Mouse (Mus musculus) midbrain, embryonic 13.5 days (tissue): ENCODE data around the gene Gadl1. TPM values are rescaled to one million over a fixed set of nuclear protein-coding genes. Genes with fewer than 3 reads are reported as not detected.
A peak's percentile ranks its signal among the peaks of the same experiment; 100 is the strongest.

Experiments used
- ATAC-seq: fragments of 200-750 bp; cut with Nextera tagmentation; 2 replicates; pipeline ENCODE4 v1.8.0; 2017; ENCODE audit warnings: mild to moderate bottlenecking, moderate TSS enrichment, moderate library complexity
- H3K27ac ChIP-seq: fragments of 300-500 bp; sonication (generic); 2 replicates; pipeline ENCODE4 v1.5.1; 2015; ENCODE audit warnings: inconsistent platforms, mild to moderate bottlenecking, moderate library complexity
- H3K27me3 ChIP-seq: fragments of 300-500 bp; sonication (generic); 2 replicates; pipeline ENCODE4 v1.6.1; 2015; ENCODE audit warnings: mild to moderate bottlenecking, inconsistent platforms
- H3K36me3 ChIP-seq: fragments of 300-500 bp; sonication (generic); 2 replicates; pipeline ENCODE4 v1.6.1; 2015; ENCODE audit warnings: mild to moderate bottlenecking, inconsistent platforms
- H3K4me1 ChIP-seq: fragments of 300-500 bp; sonication (generic); replicated peaks from 2 replicates; pipeline ENCODE4 v1.6.1; 2015; ENCODE audit warnings: inconsistent platforms
- H3K4me2 ChIP-seq: fragments of 300-500 bp; sonication (generic); replicated peaks from 2 replicates; pipeline ENCODE4 v1.6.1; 2015; ENCODE audit warnings: moderate library complexity, mild to moderate bottlenecking, inconsistent platforms
- H3K4me3 ChIP-seq: fragments of 300-500 bp; sonication (generic); replicated peaks from 2 replicates; pipeline ENCODE4 v1.5.1; 2015; ENCODE audit warnings: mild to moderate bottlenecking, inconsistent platforms
- H3K9ac ChIP-seq: fragments of 300-500 bp; sonication (generic); replicated peaks from 2 replicates; pipeline ENCODE4 v1.6.1; 2015; ENCODE audit warnings: mild to moderate bottlenecking, inconsistent platforms
- H3K9me3 ChIP-seq: fragments of 300-500 bp; sonication (generic); 2 replicates; pipeline ENCODE4 v1.6.1; 2016; ENCODE audit warnings: mild to moderate bottlenecking, inconsistent platforms
- WGBS: fragments of 180-500 bp; shearing (Covaris S2); methylation state at CpG from one replicate; pipeline ENCODE4 v1.1.7; 2015; 5-methylcytosine and 5-hydroxymethylcytosine counted together
- polyA plus RNA-seq: library from polyadenylated mRNA; unstranded; fragments of >200 nt; fragmentation: Nextera tagmentation; extraction: Ambion mirVana; gene quantifications from 2 replicates; pipeline ENCODE4 v1.2.1, GENCODE M21; 2015

Gene Gadl1
- polyA plus RNA-seq = 0.22 and 0.49 TPM in 2 replicates

GRCm38 (mm10) chr9:115909155-115909554, at the start of gene Gadl1:
Gene Gadl1, plus strand, starts transcription at chr9:115909455.
- no peak for ATAC-seq
- Histone ChIP-seq H3K36me3 (no peaks in the 10 kb centered on the region), H3K4me3 (no peak within 1 kb of the TSS), H3K9me3 (no peaks in the 10 kb centered on the region), H3K27ac (no peak within 1 kb of the TSS), H3K27me3 (no peaks in the 10 kb centered on the region), H3K4me2 (0 out of 2 replicates have a peak within 1 kb of the TSS, but pooled peaks have one; percentile 7), H3K4me1 (0 out of 2 replicates have a peak, but pooled peaks cover 3% of the 10 kb centered on the region), H3K9ac (no peak within 1 kb of the TSS)
- 72% methylated on average over 9 of the region's 9 CpGs for WGBS

- Histone ChIP-seq H3K4me3 (no peak overlapping the region), H3K9me3 (no peaks in the 10 kb centered on the region), H3K4me2 (no peak overlapping the region), H3K4me1 (no peaks in the 10 kb centered on the region), H3K36me3 (no peaks in the 10 kb centered on the region), H3K27ac (no peak overlapping the region), H3K27me3 (no peaks in the 10 kb centered on the region), H3K9ac (no peak overlapping the region)
- ATAC-seq = no peak
- WGBS = 82% methylated on average over 5 of the region's 5 CpGs
These were observed 46.5 kb upstream of the Gadl1 start for GRCm38 (mm10) chr9:115862802-115863201.

- Histone ChIP-seq H3K4me3 (no peak overlapping the region), H3K36me3 (no peaks in the 10 kb centered on the region), H3K27me3 (no peaks in the 10 kb centered on the region), H3K4me2 (no peak overlapping the region), H3K4me1 (no peaks in the 10 kb centered on the region), H3K27ac (no peak overlapping the region), H3K9me3 (no peaks in the 10 kb centered on the region), H3K9ac (no peak overlapping the region)
- ATAC-seq = no peak
- 74% methylated on average over 6 of the region's 6 CpGs for WGBS
These were observed 45.9 kb upstream of the Gadl1 start for GRCm38 (mm10) chr9:115863326-115863725.

- H3K9ac ChIP-seq = no peak overlapping the region
- no peak overlapping the region for H3K4me2 ChIP-seq
- no peak for ATAC-seq
- 68% methylated on average over 2 of the region's 2 CpGs for WGBS
- H3K4me3 ChIP-seq = no peak overlapping the region
- no peaks in the 10 kb centered on the region for H3K27me3 ChIP-seq
- H3K9me3 ChIP-seq = no peaks in the 10 kb centered on the region
- H3K4me1 ChIP-seq = no peaks in the 10 kb centered on the region
- H3K36me3 ChIP-seq = no peaks in the 10 kb centered on the region
- H3K27ac ChIP-seq = no peak overlapping the region
These were observed 42.0 kb upstream of the Gadl1 start for GRCm38 (mm10) chr9:115867277-115867676.

GRCm38 (mm10) chr9:115870168-115870567, 39.1 kb upstream of the Gadl1 start:
- H3K4me2 ChIP-seq = no peak overlapping the region
- H3K9ac ChIP-seq = no peak overlapping the region
- no peaks in the 10 kb centered on the region for H3K27me3 ChIP-seq
- no peaks in the 10 kb centered on the region for H3K36me3 ChIP-seq
- no peaks in the 10 kb centered on the region for H3K4me1 ChIP-seq
- H3K9me3 ChIP-seq = no peaks in the 10 kb centered on the region
- no peak for ATAC-seq
- WGBS = 90% methylated on average over 13 of the region's 13 CpGs
- H3K4me3 ChIP-seq = no peak overlapping the region
- H3K27ac ChIP-seq = no peak overlapping the region

GRCm38 (mm10) chr9:115870640-115871039, 38.6 kb upstream of the Gadl1 start:
- H3K9ac ChIP-seq = no peak overlapping the region
- H3K9me3 ChIP-seq = no peaks in the 10 kb centered on the region
- no peak overlapping the region for H3K27ac ChIP-seq
- no peak overlapping the region for H3K4me3 ChIP-seq
- no peaks in the 10 kb centered on the region for H3K27me3 ChIP-seq
- no peak for ATAC-seq
- H3K36me3 ChIP-seq = no peaks in the 10 kb centered on the region
- 95% methylated on average over 5 of the region's 5 CpGs for WGBS
- H3K4me1 ChIP-seq = no peaks in the 10 kb centered on the region
- no peak overlapping the region for H3K4me2 ChIP-seq

GRCm38 (mm10) chr9:115880500-115880899, 28.8 kb upstream of the Gadl1 start:
- Histone ChIP-seq H3K4me3 (no peak overlapping the region), H3K4me2 (no peak overlapping the region), H3K27me3 (no peaks in the 10 kb centered on the region), H3K4me1 (no peaks in the 10 kb centered on the region), H3K36me3 (no peaks in the 10 kb centered on the region), H3K9me3 (peaks cover 4% of the 10 kb centered on the region; the same call in 1 of the 2 replicates), H3K9ac (no peak overlapping the region), H3K27ac (no peak overlapping the region)
- no peak for ATAC-seq
- WGBS = 93% methylated on average over 6 of the region's 6 CpGs

GRCm38 (mm10) chr9:115881137-115881536, 28.1 kb upstream of the Gadl1 start:
- peaks cover 4% of the 10 kb centered on the region; the same call in 1 of the 2 replicates for H3K9me3 ChIP-seq
- H3K9ac ChIP-seq = no peak overlapping the region
- no peak for ATAC-seq
- no peak overlapping the region for H3K27ac ChIP-seq
- H3K4me2 ChIP-seq = no peak overlapping the region
- no peaks in the 10 kb centered on the region for H3K4me1 ChIP-seq
- H3K36me3 ChIP-seq = no peaks in the 10 kb centered on the region
- WGBS = 87% methylated on average over 3 of the region's 3 CpGs
- H3K4me3 ChIP-seq = no peak overlapping the region
- no peaks in the 10 kb centered on the region for H3K27me3 ChIP-seq

GRCm38 (mm10) chr9:115882627-115883200, 26.5 kb upstream of the Gadl1 start:
- Histone ChIP-seq H3K9ac (no peak overlapping the region), H3K4me1 (no peaks in the 10 kb centered on the region), H3K36me3 (no peaks in the 10 kb centered on the region), H3K9me3 (peaks cover 7% of the 10 kb centered on the region), H3K27ac (no peak overlapping the region), H3K4me3 (no peak overlapping the region), H3K4me2 (no peak overlapping the region), H3K27me3 (no peaks in the 10 kb centered on the region)
- 90% methylated on average over 5 of the region's 5 CpGs for WGBS
- ATAC-seq = no peak

GRCm38 (mm10) chr9:115883413-115883812, 25.8 kb upstream of the Gadl1 start:
- 92% methylated on average over 5 of the region's 5 CpGs for WGBS
- Histone ChIP-seq H3K4me3 (no peak overlapping the region), H3K9me3 (peaks cover 7% of the 10 kb centered on the region), H3K27ac (no peak overlapping the region), H3K4me2 (no peak overlapping the region), H3K36me3 (no peaks in the 10 kb centered on the region), H3K4me1 (no peaks in the 10 kb centered on the region), H3K27me3 (no peaks in the 10 kb centered on the region), H3K9ac (no peak overlapping the region)
- no peak for ATAC-seq

- no peaks in the 10 kb centered on the region for H3K4me1 ChIP-seq
- H3K27ac ChIP-seq = no peak overlapping the region
- no peaks in the 10 kb centered on the region for H3K36me3 ChIP-seq
- 83% methylated on average over 5 of the region's 5 CpGs for WGBS
- no peak overlapping the region for H3K4me2 ChIP-seq
- H3K9ac ChIP-seq = no peak overlapping the region
- H3K27me3 ChIP-seq = no peaks in the 10 kb centered on the region
- no peak overlapping the region for H3K4me3 ChIP-seq
- H3K9me3 ChIP-seq = peaks cover 7% of the 10 kb centered on the region
- ATAC-seq = no peak
These were observed 21.7 kb upstream of the Gadl1 start for GRCm38 (mm10) chr9:115887571-115887970.

GRCm38 (mm10) chr9:115893131-115893530, 16.1 kb upstream of the Gadl1 start:
- H3K36me3 ChIP-seq = no peaks in the 10 kb centered on the region
- H3K9me3 ChIP-seq = peaks cover 8% of the 10 kb centered on the region; the same call in 1 of the 2 replicates
- WGBS = 68% methylated on average over 4 of the region's 4 CpGs
- no peak overlapping the region for H3K4me3 ChIP-seq
- H3K27me3 ChIP-seq = no peaks in the 10 kb centered on the region
- ATAC-seq = no peak
- no peak overlapping the region for H3K4me2 ChIP-seq
- H3K27ac ChIP-seq = no peak overlapping the region
- no peak overlapping the region for H3K9ac ChIP-seq
- no peaks in the 10 kb centered on the region for H3K4me1 ChIP-seq

GRCm38 (mm10) chr9:115893947-115894346, 15.3 kb upstream of the Gadl1 start:
- Histone ChIP-seq H3K36me3 (no peaks in the 10 kb centered on the region), H3K27me3 (no peaks in the 10 kb centered on the region), H3K4me1 (no peaks in the 10 kb centered on the region), H3K4me2 (no peak overlapping the region), H3K9me3 (peaks cover 8% of the 10 kb centered on the region; the same call in 1 of the 2 replicates), H3K4me3 (no peak overlapping the region), H3K9ac (no peak overlapping the region), H3K27ac (no peak overlapping the region)
- 97% methylated on average over 10 of the region's 10 CpGs for WGBS
- no peak for ATAC-seq
